In the genomic region with DNA sequence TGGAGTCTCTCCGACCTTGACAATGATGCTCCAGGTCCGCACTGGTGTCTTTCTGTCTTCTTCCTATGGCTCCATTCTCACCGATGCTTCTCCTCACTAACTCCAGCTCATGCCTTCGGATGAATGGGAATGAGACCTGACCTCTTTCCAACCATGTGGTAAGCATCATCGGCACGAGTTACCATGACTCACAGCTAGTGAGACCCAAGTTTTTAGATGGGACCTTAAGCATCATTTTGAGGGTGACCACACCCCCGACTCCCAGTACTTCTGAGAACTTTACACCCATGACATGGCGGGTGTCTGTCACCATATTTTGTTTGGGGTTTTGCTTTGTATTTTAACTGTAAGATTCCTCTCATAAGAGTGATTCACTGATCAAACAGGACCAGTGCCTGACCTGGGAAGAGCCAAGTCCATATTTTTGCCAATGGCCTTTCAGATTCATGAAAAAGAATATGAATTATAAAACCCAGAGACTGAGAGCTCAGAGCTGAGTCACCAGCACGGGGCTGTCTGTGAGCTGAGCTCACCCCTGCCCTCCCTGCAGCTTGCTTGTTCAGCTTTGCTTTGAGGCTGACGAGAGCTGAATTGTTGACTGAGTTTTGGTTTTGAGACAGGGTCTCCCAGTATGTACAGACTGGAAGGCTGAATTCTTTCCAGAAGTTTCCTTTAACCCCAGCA, we compare ENCODE assay signal across 20 mouse cellular contexts. TPM values are rescaled to one million over a fixed set of nuclear protein-coding genes. Genes with fewer than 3 reads are reported as not detected.
DNase-seq lines count a peak whose midpoint lies in the region; ATAC-seq lines count a peak whose summit lies in the region.
"Had no signal": no experiment of that assay in that cellular context is flagged by ENCODE, and none has a peak within 500 bp of the region (broad histone marks: within the 10 kb centered on the region; RNA-seq: fewer than 3 reads in every experiment).

No protein-coding gene starts in this region.

- H3K4me1 ChIP-seq in hindbrain, embryonic 13.5 days (replicated peaks): no peaks in the 10 kb centered on the region
- H3K4me1 ChIP-seq: midbrain, embryonic 15.5 days; stomach, embryonic 15.5 days had no signal

- no peaks in the 10 kb centered on the region for H3K9me3 ChIP-seq in hindbrain, embryonic 13.5 days
- H3K9me3 ChIP-seq: heart, embryonic 10.5 days; midbrain, embryonic 15.5 days; stomach, embryonic 15.5 days had no signal

- peak; percentile 66 for DNase-seq in gastrocnemius, adult 18-20 months (ENCODE audit: low spot score)
- DNase-seq in gastrocnemius, postnatal 4 days (ENCODE audit: low spot score in 2 of 2): no peak
- peak; percentile 41 for DNase-seq in urinary bladder, postnatal 14 days (ENCODE audit: low spot score)
- DNase-seq in urinary bladder, postnatal 4 days (ENCODE audit: low spot score in 2 of 2): no peak
- peak; percentile 93 for DNase-seq in NIH3T3 (ENCODE audit: low read depth)
- DNase-seq in frontal cortex, adult 2 months (ENCODE audit: extremely low spot score in 1 of 2, low spot score in 1 of 2): no peak
- DNase-seq: cerebellum, adult 18-20 months; kidney, adult 18-20 months; kidney, postnatal 10 days; lung, adult 2 months; thymus, adult 2 months had no signal

- H3K27ac ChIP-seq in macrophage: peak overlapping the region; percentile 49
- H3K27ac ChIP-seq in hindbrain, embryonic 13.5 days: no peak overlapping the region
- H3K27ac ChIP-seq: heart, embryonic 10.5 days; hindbrain, postnatal 0 days; layer of hippocampus, adult 2 months; limb, embryonic 10.5 days; midbrain, embryonic 15.5 days; stomach, embryonic 15.5 days had no signal

- no peaks in the 10 kb centered on the region for H3K79me2 ChIP-seq in macrophage (ENCODE audit: inconsistent target)

- WGBS in macrophage (ENCODE audit: missing documents): 84% methylated on average over 10 of the region's 10 CpGs
- WGBS in hindbrain, embryonic 13.5 days: 89% methylated on average over 10 of the region's 10 CpGs

- H3K4me2 ChIP-seq in hindbrain, embryonic 13.5 days: no peak overlapping the region
- H3K4me2 ChIP-seq: liver, embryonic 11.5 days; midbrain, embryonic 15.5 days; stomach, embryonic 15.5 days had no signal

- H3K9ac ChIP-seq in hindbrain, embryonic 13.5 days: no peak overlapping the region
- H3K9ac ChIP-seq: midbrain, embryonic 15.5 days; stomach, embryonic 15.5 days had no signal

- no peaks in the 10 kb centered on the region for H3K36me3 ChIP-seq in macrophage (ENCODE audit: inconsistent target)
- H3K36me3 ChIP-seq in hindbrain, embryonic 13.5 days: no peaks in the 10 kb centered on the region
- H3K36me3 ChIP-seq: heart, embryonic 10.5 days; limb, embryonic 10.5 days; midbrain, embryonic 15.5 days; stomach, embryonic 15.5 days had no signal

- no peaks in the 10 kb centered on the region for H3K27me3 ChIP-seq in hindbrain, embryonic 13.5 days
- H3K27me3 ChIP-seq: midbrain, embryonic 15.5 days; stomach, embryonic 15.5 days had no signal

- ATAC-seq in hindbrain, embryonic 13.5 days (ENCODE audit: low FRiP score): no peak
- ATAC-seq: hindbrain, postnatal 0 days; midbrain, embryonic 15.5 days had no signal

- no peak overlapping the region for H3K4me3 ChIP-seq in macrophage (ENCODE audit: inconsistent target)
- H3K4me3 ChIP-seq in hindbrain, embryonic 13.5 days: no peak overlapping the region
- H3K4me3 ChIP-seq: heart, embryonic 10.5 days; layer of hippocampus, adult 2 months; limb, embryonic 10.5 days; midbrain, embryonic 15.5 days; stomach, embryonic 15.5 days had no signal

RNA-seq across cellular contexts. Expression of a gene that starts 30.8 kb away (rescaled TPM):
- total RNA-seq in gastrocnemius, adult 18-20 months (2021): 10 to 100 TPM; 13.2 to 13.8 TPM
- 10 to 100 TPM; 11.1 to 11.7 TPM for total RNA-seq in gastrocnemius, postnatal 4 days (2021)
- total RNA-seq in macrophage (2018; cell fraction: chromatin; rRNA removed): 10 to 100 TPM; 28.1 to 73.3 (median 48.2) TPM
- 10 to 100 TPM; 17.4 to 25.5 (median 20.3) TPM for total RNA-seq in macrophage (2018; cell fraction: cytosol; rRNA removed)
- total RNA-seq in macrophage (2018; cell fraction: nucleus; rRNA removed): 10 to 100 TPM; 25.9 to 69.3 (median 37.5) TPM
- 18.3 to 37.2 TPM (median 28.5 TPM) in 3 replicates for polyA plus RNA-seq in macrophage (2018)
- 2.1 and 2.5 TPM in 2 replicates for polyA plus RNA-seq in hindbrain, embryonic 13.5 days (2015; fragmentation: Nextera tagmentation; extraction: Ambion mirVana)
- polyA plus RNA-seq in frontal cortex, adult 2 months (2012; rRNA removed): 9.5 and 10.0 TPM in 2 replicates

Comparison
In these comparisons a context has a peak if more than half of its experiments do, and no peak if none do; other contexts are left out.
1. DNase-seq: peak in gastrocnemius, adult 18-20 months (single experiment), urinary bladder, postnatal 14 days (single experiment) and NIH3T3 (single experiment); none in gastrocnemius, postnatal 4 days (0 of 2), urinary bladder, postnatal 4 days (0 of 2) and frontal cortex, adult 2 months (0 of 2).